8 mouse cellular contexts compared by ENCODE assay signal in genomic region chr9:32292686-32293085, GRCm38 (mm10). TPM values are rescaled to one million over a fixed set of nuclear protein-coding genes. Genes with fewer than 3 reads are reported as not detected.
DNase-seq lines count a peak whose midpoint lies in the region; ATAC-seq and TF ChIP-seq lines count a peak whose summit lies in the region.

No protein-coding gene starts in this region.

- TF ChIP-seq EP300 in liver, postnatal 0 days (IDR thresholded peaks at IDR 0.05; ENCODE audit: low read depth), result no peak

- DNase-seq in lung, adult 2 months, result no peak
- DNase-seq in brain, adult 2 months (ENCODE audit: low read depth, low spot score), result peak; percentile 69
- no peak for DNase-seq in liver, postnatal 0 days
- no peak for DNase-seq in urinary bladder, postnatal 4 days (ENCODE audit: low spot score in 2 of 2)
- no peak for DNase-seq in thymus, postnatal 4 days

- ATAC-seq in lung, embryonic 16.5 days (ENCODE audit: low read depth), result peak; percentile 57
- ATAC-seq in heart, embryonic 12.5 days (ENCODE audit: insufficient number of reproducible peaks, low FRiP score), result peak; percentile 22; the same call in 1 of the 2 replicates
- no peak for ATAC-seq in liver, postnatal 0 days
- ATAC-seq in granulocyte monocyte progenitor cell, adult 5-6 weeks (replicated peaks; ENCODE audit: poor library complexity, severe bottlenecking), result no peak

- no peak for TF ChIP-seq CTCF in lung, adult 2 months (IDR thresholded peaks at IDR 0.05; ENCODE audit: insufficient read depth, low read length)
- no peak for TF ChIP-seq CTCF in liver, postnatal 0 days (IDR thresholded peaks at IDR 0.05; ENCODE audit: low read depth)

- H3K4me1 ChIP-seq in lung, embryonic 16.5 days (replicated peaks; ENCODE audit: control insufficient read depth, insufficient read depth, low read length), result 0 out of 2 replicates have a peak, but pooled peaks cover 10% of the 10 kb centered on the region
- H3K4me1 ChIP-seq in lung, adult 2 months (ENCODE audit: control insufficient read depth, insufficient read depth, low read length), result peaks cover 10% of the 10 kb centered on the region; the same call in 1 of the 2 replicates
- H3K4me1 ChIP-seq in heart, embryonic 12.5 days (replicated peaks), result peaks cover 9% of the 10 kb centered on the region
- peaks cover 9% of the 10 kb centered on the region for H3K4me1 ChIP-seq in liver, postnatal 0 days (ENCODE audit: insufficient read depth)

- 11% methylated on average over 5 of the region's 5 CpGs for WGBS in lung, embryonic 16.5 days
- WGBS in lung, adult 2 months, result 14% methylated on average over 5 of the region's 5 CpGs
- WGBS in heart, embryonic 12.5 days, result 9% methylated on average over 5 of the region's 5 CpGs
- WGBS in liver, postnatal 0 days (ENCODE audit: insufficient replicate concordance), result 42% methylated on average over 5 of the region's 5 CpGs

- no peak overlapping the region for H3K4me2 ChIP-seq in lung, embryonic 16.5 days (ENCODE audit: low read depth, low read length)
- H3K4me2 ChIP-seq in heart, embryonic 12.5 days, result no peak overlapping the region
- no peak overlapping the region for H3K4me2 ChIP-seq in liver, postnatal 0 days (ENCODE audit: low read depth, low read length)

- no peak overlapping the region for H3K27ac ChIP-seq in lung, embryonic 16.5 days (ENCODE audit: low read length)
- H3K27ac ChIP-seq in heart, embryonic 12.5 days (ENCODE audit: poor library complexity, severe bottlenecking), result no peak overlapping the region
- peak overlapping the region; percentile 16; the same call in 1 of the 2 replicates for H3K27ac ChIP-seq in liver, postnatal 0 days (ENCODE audit: low read depth)

- no peak for TF ChIP-seq POLR2A in lung, adult 2 months (IDR thresholded peaks at IDR 0.05; ENCODE audit: borderline replicate concordance, extremely low read depth, low read depth, low read length)

- H3K9me3 ChIP-seq in lung, embryonic 16.5 days (ENCODE audit: control insufficient read depth, low read length), result no peaks in the 10 kb centered on the region
- no peaks in the 10 kb centered on the region for H3K9me3 ChIP-seq in heart, embryonic 12.5 days (replicated peaks)
- H3K9me3 ChIP-seq in liver, postnatal 0 days (ENCODE audit: low read length), result no peaks in the 10 kb centered on the region

- H3K9ac ChIP-seq in lung, embryonic 16.5 days (ENCODE audit: low read length), result no peak overlapping the region
- H3K9ac ChIP-seq in heart, embryonic 12.5 days, result no peak overlapping the region
- no peak overlapping the region for H3K9ac ChIP-seq in liver, postnatal 0 days (replicated peaks)

- H3K27me3 ChIP-seq in lung, embryonic 16.5 days (ENCODE audit: control insufficient read depth, insufficient read depth, low read depth, low read length), result no peaks in the 10 kb centered on the region
- no peaks in the 10 kb centered on the region for H3K27me3 ChIP-seq in heart, embryonic 12.5 days (replicated peaks)
- H3K27me3 ChIP-seq in liver, postnatal 0 days (ENCODE audit: insufficient read depth, low read length), result no peaks in the 10 kb centered on the region

- no peak overlapping the region for H3K4me3 ChIP-seq in lung, embryonic 16.5 days (ENCODE audit: low read length)
- H3K4me3 ChIP-seq in lung, adult 2 months (replicated peaks; ENCODE audit: extremely low read depth, low read depth, low read length), result no peak overlapping the region
- H3K4me3 ChIP-seq in heart, embryonic 12.5 days, result no peak overlapping the region
- H3K4me3 ChIP-seq in liver, postnatal 0 days (ENCODE audit: low read depth, low read length), result no peak overlapping the region

- H3K36me3 ChIP-seq in lung, embryonic 16.5 days (ENCODE audit: control insufficient read depth, insufficient read depth, low read length), result no peaks in the 10 kb centered on the region
- H3K36me3 ChIP-seq in heart, embryonic 12.5 days, result no peaks in the 10 kb centered on the region
- H3K36me3 ChIP-seq in liver, postnatal 0 days (replicated peaks; ENCODE audit: insufficient read depth, low read length), result no peaks in the 10 kb centered on the region

RNA-seq across cellular contexts. Expression of gene Kcnj5, which starts 51.5 kb away (rescaled TPM):
- polyA plus RNA-seq in lung, embryonic 16.5 days (2015; fragmentation: Nextera tagmentation; extraction: Ambion mirVana), result 1.9 and 2.7 TPM in 2 replicates
- polyA plus RNA-seq in lung, adult 2 months (2012; rRNA removed), result 0.96 and 1.7 TPM in 2 replicates
- polyA plus RNA-seq in heart, embryonic 12.5 days (2016; fragmentation: Nextera tagmentation; extraction: Ambion mirVana), result 24.8 and 29.4 TPM in 2 replicates
- 0.81 and 0.85 TPM in 2 replicates for polyA plus RNA-seq in liver, postnatal 0 days (2015; fragmentation: Nextera tagmentation; extraction: Ambion mirVana)
- not detected in 2 replicates for total RNA-seq in granulocyte monocyte progenitor cell, adult 5-6 weeks (2014; fragmentation: Nextera tagmentation)
- total RNA-seq in granulocyte monocyte progenitor cell, adult 5-6 weeks (2017), result 0.15 and 0.26 TPM in 2 replicates

Comparison
In these comparisons a context has a peak if more than half of its experiments do, and no peak if none do; other contexts are left out.
1. ATAC-seq: peak in lung, embryonic 16.5 days (single experiment) and heart, embryonic 12.5 days (single experiment); none in liver, postnatal 0 days (single experiment) and granulocyte monocyte progenitor cell, adult 5-6 weeks (single experiment).